Mouse (Mus musculus) megakaryocyte, adult 5-6 weeks (primary cell): ENCODE results near the gene 1700020N01Rik. TPM values are rescaled to one million over a fixed set of nuclear protein-coding genes. Genes with fewer than 3 reads are reported as not detected.

ENCODE experiments used
- ATAC-seq: 2 replicates; pipeline ENCODE4 v1.8.0; 2016; ENCODE audit warnings: mild to moderate bottlenecking, inconsistent platforms; ENCODE audit not compliant: poor library complexity, severe bottlenecking
- total RNA-seq, 2 experiments: library from RNA; stranded (forward) in 1 of 2; stranded (reverse) in 1 of 2; fragments of 153-499, 151-499 nt in 1 of 2; fragments of 221-1000, 200-1000 nt in 1 of 2; gene quantifications; 2 replicates each; pipeline versions ENCODE4 v1.2.3 to v1.2.4; 2015 to 2017

The 1700020N01Rik gene
- total RNA-seq, 2 experiments from 2014 or later, result not detected

- ATAC-seq, result no peak
These were observed 66.8 kb downstream of the 1700020N01Rik start for GRCm38 (mm10) chr10:21659576-21660246.

- no peak for ATAC-seq
These were observed 76.0 kb downstream of the 1700020N01Rik start for GRCm38 (mm10) chr10:21668976-21669375.

- ATAC-seq, result no peak
These were observed 76.8 kb downstream of the 1700020N01Rik start for GRCm38 (mm10) chr10:21669750-21670161.

GRCm38 (mm10) chr10:21670168-21670567 lies 77.2 kb downstream of the 1700020N01Rik start:
- ATAC-seq, result no peak

Other genes starting within 250 kb of the 1700020N01Rik start
- gene Aldh8a1, start 215.9 kb upstream of the 1700020N01Rik start, total RNA-seq (2015), result 0.09 TPM in 1 of 2 replicates, not detected in the other
- 0.11 TPM in 1 of 2 replicates, not detected in the other for gene Aldh8a1, start 215.9 kb upstream of the 1700020N01Rik start, total RNA-seq (2017)